Mouse (Mus musculus) midbrain, postnatal 0 days (tissue): Measurements from ENCODE around the gene Kcnj2. TPM values are rescaled to one million over a fixed set of nuclear protein-coding genes. Genes with fewer than 3 reads are reported as not detected.
A peak's percentile ranks its signal among the peaks of the same experiment; 100 is the strongest.

ENCODE experiments used
- ATAC-seq: fragments of 200-750 bp; cut with Nextera tagmentation; 2 replicates; pipeline ENCODE4 v1.8.0; 2017; ENCODE audit warnings: moderate number of reproducible peaks, mild to moderate bottlenecking, moderate TSS enrichment, moderate library complexity; ENCODE audit not compliant: low FRiP score
- DNase-seq: peaks from one replicate; pipeline ENCODE4 v3.0.0-alpha.2; 2015; ENCODE audit warnings: low spot score
- H3K27ac ChIP-seq: fragments of 300-500 bp; sonication (generic); 2 replicates; pipeline ENCODE4 v1.5.1; 2014; ENCODE audit warnings: low read depth, mild to moderate bottlenecking, low read length, mixed read lengths
- H3K27me3 ChIP-seq: fragments of 300-500 bp; sonication (generic); 2 replicates; pipeline ENCODE4 v1.6.1; 2014; ENCODE audit warnings: low read length, control low read depth, mixed read lengths; ENCODE audit not compliant: insufficient read depth
- H3K36me3 ChIP-seq: fragments of 300-500 bp; sonication (generic); 2 replicates; pipeline ENCODE4 v1.6.1; 2014; ENCODE audit warnings: low read length, control low read depth, mixed read lengths; ENCODE audit not compliant: insufficient read depth
- H3K4me1 ChIP-seq: fragments of 300-500 bp; sonication (generic); 2 replicates; pipeline ENCODE4 v1.6.1; 2014; ENCODE audit warnings: mild to moderate bottlenecking, control low read depth, antibody characterized with exemption, low read length, mixed read lengths; ENCODE audit not compliant: insufficient read depth
- H3K4me2 ChIP-seq: fragments of 300-500 bp; sonication (generic); 2 replicates; pipeline ENCODE4 v1.6.1; 2014; ENCODE audit warnings: low read depth, mild to moderate bottlenecking, low read length, mixed read lengths; ENCODE audit not compliant: poor library complexity, severe bottlenecking
- H3K4me3 ChIP-seq: fragments of 300-500 bp; sonication (generic); 2 replicates; pipeline ENCODE4 v1.5.1; 2014; ENCODE audit warnings: low read depth, mild to moderate bottlenecking, low read length, moderate library complexity
- H3K9ac ChIP-seq: fragments of 300-500 bp; sonication (generic); replicated peaks from 2 replicates; pipeline ENCODE4 v1.6.1; 2014; ENCODE audit warnings: mild to moderate bottlenecking, low read length, moderate library complexity, mixed read lengths; ENCODE audit not compliant: poor library complexity, severe bottlenecking
- H3K9me3 ChIP-seq: fragments of 300-500 bp; sonication (generic); 2 replicates; pipeline ENCODE4 v1.6.1; 2016; ENCODE audit warnings: low read length, control low read depth
- CTCF ChIP-seq: IDR thresholded peaks from 2 replicates; pipeline ENCODE4 v1.5.1; 2016; ENCODE audit warnings: antibody characterized with exemption, mild to moderate bottlenecking
- WGBS: fragments of 180-500 bp; shearing (Covaris S2); extraction: QIAGEN DNeasy Blood & Tissue Kit; methylation state at CpG from one replicate; pipeline ENCODE4 v1.1.7; 2014; 5-methylcytosine and 5-hydroxymethylcytosine counted together
- polyA plus RNA-seq: library from polyadenylated mRNA; unstranded; fragments of >200 nt; fragmentation: Nextera tagmentation; extraction: Ambion mirVana; gene quantifications from 2 replicates; pipeline ENCODE4 v1.2.1, GENCODE M21; 2015
- total RNA-seq: library from RNA; depleted of rRNA; stranded (reverse); fragments of >200 nt; gene quantifications from 2 replicates; pipeline ENCODE4 v1.2.3, GENCODE M21; 2014

Kcnj2 gene
- total and polyA plus RNA-seq, 2 experiments from 2014 or later = 0.33 to 4.4 TPM

DNA sequence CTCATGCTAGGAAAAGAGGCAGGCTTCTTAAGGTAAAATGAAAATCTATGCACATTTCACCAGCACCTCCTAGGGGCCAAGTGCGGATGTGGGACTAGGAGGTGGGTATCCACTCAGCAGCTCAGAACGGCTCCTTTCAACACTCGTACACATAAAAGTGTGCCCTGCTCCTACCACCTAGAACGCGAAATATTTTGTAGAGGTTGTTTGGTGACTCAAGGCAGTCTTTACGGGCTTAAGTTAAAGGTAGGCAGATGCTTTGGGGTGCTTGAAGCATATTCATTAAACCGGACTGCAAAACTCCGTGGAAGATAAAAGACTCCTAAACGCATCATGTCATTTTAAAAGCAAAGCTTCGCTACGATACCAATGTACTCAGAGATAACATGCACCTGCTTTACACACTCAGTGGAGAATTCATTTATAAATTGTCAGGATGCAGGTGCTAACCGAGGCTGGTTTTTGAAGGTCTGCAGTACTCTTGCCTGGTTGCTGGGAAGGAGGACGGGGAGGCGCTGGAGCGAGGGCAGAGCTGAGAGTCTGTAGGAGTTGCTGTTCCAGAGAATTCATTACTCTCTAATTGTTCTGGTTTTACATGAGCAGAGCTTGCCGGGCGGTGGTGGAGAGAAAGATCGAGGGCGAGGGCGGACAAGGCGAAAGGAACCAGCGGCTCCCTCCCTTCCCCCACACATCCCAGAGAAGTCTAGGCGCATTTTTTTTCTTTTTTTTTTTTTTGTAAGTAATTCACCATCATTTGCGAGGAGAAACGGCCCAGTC is 1.0 kb upstream of the Kcnj2 start:
- Histone ChIP-seq H3K27ac (no peak overlapping the region; the same call in 1 of the 2 replicates), H3K9me3 (no peaks in the 10 kb centered on the region)
- ATAC-seq = peak; percentile 63; the same call in 1 of the 2 replicates

DNA sequence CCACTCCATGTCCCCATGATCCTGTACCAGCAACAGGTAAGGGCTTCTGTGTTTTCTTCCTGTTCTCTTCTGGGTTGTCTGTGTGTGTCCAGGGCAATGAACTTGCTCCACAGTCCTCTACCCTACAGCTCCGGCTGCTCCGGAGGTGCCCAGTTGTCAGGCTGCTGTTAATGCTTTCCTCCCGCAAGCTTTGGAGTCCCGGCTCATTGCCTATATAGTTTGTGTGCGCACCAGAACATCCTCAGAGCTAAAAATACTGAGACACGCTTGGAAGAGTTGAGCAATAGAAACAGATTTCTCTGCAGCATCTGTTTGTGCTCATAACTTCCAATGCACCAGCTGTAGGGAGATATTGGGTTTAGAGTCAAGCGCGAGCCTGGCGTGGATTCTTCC is 331 bp downstream of the Kcnj2 start:
- H3K36me3 ChIP-seq = no peaks in the 10 kb centered on the region
- DNase-seq (peak; percentile 17), ATAC-seq (peak; percentile 45; the same call in 1 of the 2 replicates)
- no peak overlapping the region for H3K27ac ChIP-seq
- no peaks in the 10 kb centered on the region for H3K9me3 ChIP-seq
- 1% methylated on average over 9 of the region's 9 CpGs for WGBS
- peak overlapping the region; percentile 65 for H3K4me3 ChIP-seq
- peak overlapping the region; percentile 98 for H3K4me2 ChIP-seq
- H3K9ac ChIP-seq = peak overlapping the region; percentile 64
- H3K27me3 ChIP-seq = no peaks in the 10 kb centered on the region
- no peak for TF ChIP-seq CTCF
- H3K4me1 ChIP-seq = no peaks in the 10 kb centered on the region

More for the DNA sequence above, 1.0 kb upstream of the Kcnj2 start:
- under 1% methylated on average over 25 of the region's 25 CpGs for WGBS
- peak overlapping the region; percentile 98 for H3K4me2 ChIP-seq
- peak; percentile 89 for TF ChIP-seq CTCF
- H3K4me1 ChIP-seq = no peaks in the 10 kb centered on the region
- H3K27me3 ChIP-seq = no peaks in the 10 kb centered on the region
- peak overlapping the region; percentile 65 for H3K4me3 ChIP-seq
- H3K9ac ChIP-seq = peak overlapping the region; percentile 64
- H3K36me3 ChIP-seq = no peaks in the 10 kb centered on the region
- peak; percentile 84 for DNase-seq

DNA sequence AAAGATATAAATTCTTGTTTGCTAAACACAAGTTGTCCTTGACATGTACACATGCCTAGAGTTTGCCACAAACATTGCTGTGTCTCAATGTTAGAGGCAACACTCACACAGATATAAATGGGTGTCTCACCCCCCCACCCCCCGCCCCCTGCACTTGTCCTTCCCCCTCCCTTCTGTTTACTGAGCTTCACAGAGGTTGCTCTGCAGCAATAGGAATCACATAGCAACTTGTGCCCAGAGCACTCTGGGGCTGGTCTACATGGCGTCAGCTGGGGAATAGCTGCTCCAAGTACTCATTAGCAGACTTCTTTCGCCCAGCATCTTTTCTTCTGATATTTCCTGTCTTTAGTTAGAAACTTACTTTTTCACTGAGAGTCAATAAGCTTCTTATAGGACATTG is 1.8 kb downstream of the Kcnj2 start:
- no peak for ATAC-seq
- Histone ChIP-seq H3K4me3 (peak overlapping the region; percentile 65), H3K27ac (no peak overlapping the region), H3K27me3 (no peaks in the 10 kb centered on the region), H3K4me1 (no peaks in the 10 kb centered on the region), H3K4me2 (peak overlapping the region; percentile 98), H3K9me3 (no peaks in the 10 kb centered on the region), H3K9ac (no peak overlapping the region), H3K36me3 (no peaks in the 10 kb centered on the region)
- WGBS = 78% methylated on average over 3 of the region's 3 CpGs
- no peak for TF ChIP-seq CTCF
- DNase-seq = no peak

DNA sequence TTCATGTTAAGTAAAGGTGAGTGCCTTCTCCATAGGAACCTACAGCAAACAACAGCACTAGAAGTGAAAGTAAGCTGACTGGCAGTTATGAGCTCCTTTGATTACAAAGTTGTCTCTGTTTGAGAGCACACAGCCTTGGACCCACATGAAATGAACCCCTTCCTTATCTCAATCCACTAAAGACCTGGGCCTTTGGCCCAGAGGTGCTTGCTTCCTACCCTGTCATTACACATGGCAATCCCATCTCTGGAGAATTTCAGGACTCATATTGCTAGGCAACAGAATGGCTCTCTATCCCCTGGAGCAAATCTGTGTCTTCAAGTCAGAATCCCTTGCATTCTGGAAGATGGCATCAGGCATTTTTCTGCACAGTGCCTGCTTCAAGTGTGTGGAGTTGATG is 4.5 kb downstream of the Kcnj2 start:
- H3K27me3 ChIP-seq = no peaks in the 10 kb centered on the region
- H3K27ac ChIP-seq = no peak overlapping the region
- no peak for TF ChIP-seq CTCF
- no peak overlapping the region for H3K9ac ChIP-seq
- no peaks in the 10 kb centered on the region for H3K4me1 ChIP-seq
- H3K9me3 ChIP-seq = no peaks in the 10 kb centered on the region
- H3K36me3 ChIP-seq = no peaks in the 10 kb centered on the region
- ATAC-seq = no peak
- H3K4me3 ChIP-seq = no peak overlapping the region
- H3K4me2 ChIP-seq = no peak overlapping the region
- DNase-seq = no peak

DNA sequence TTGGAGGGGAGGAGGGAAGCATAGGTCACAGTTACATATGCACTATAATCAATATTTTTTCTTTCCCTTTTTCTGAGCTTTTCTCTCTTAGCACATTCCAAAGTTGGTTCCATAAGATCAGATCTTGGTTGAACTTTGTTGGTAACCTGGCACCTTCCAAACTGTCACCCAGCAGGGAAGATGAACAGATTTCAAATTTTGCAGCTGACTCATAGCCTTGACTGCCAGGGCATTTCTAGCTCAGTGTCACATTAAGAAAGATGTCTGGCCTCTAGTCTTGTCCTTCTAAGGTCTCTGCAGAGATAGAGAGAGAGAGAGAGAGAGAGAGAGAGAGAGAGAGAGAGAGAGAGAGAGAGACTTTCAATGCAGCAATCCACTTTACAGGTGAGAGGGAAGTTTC is 8.2 kb downstream of the Kcnj2 start:
- ATAC-seq = no peak
- H3K27ac ChIP-seq = no peak overlapping the region
- no peaks in the 10 kb centered on the region for H3K4me1 ChIP-seq
- H3K4me3 ChIP-seq = no peak overlapping the region
- H3K27me3 ChIP-seq = no peaks in the 10 kb centered on the region
- DNase-seq = no peak
- H3K9me3 ChIP-seq = no peaks in the 10 kb centered on the region
- H3K4me2 ChIP-seq = no peak overlapping the region
- TF ChIP-seq CTCF = no peak
- no peaks in the 10 kb centered on the region for H3K36me3 ChIP-seq
- H3K9ac ChIP-seq = no peak overlapping the region

DNA sequence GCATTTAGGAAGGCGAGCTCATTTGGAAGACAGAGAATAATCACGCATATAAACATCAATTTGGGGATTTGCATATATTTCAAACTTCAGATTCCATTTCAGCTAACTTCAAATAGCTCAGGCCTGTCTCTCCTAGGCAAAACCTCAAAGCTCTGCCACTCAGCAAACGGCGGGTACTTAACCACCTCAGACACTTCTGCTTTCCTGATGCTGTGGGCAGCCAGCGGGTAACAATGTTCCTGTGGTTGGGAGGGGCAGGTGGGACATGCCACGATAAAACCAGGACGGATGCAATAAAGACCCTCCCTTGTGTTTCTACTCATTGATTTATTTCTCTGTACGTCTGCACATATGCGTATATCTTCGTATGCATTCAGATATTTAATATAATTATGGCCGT is 12.1 kb downstream of the Kcnj2 start:
- no peaks in the 10 kb centered on the region for H3K4me1 ChIP-seq
- no peaks in the 10 kb centered on the region for H3K27me3 ChIP-seq
- no peak for TF ChIP-seq CTCF
- no peaks in the 10 kb centered on the region for H3K9me3 ChIP-seq
- no peaks in the 10 kb centered on the region for H3K36me3 ChIP-seq
- no peak overlapping the region for H3K27ac ChIP-seq
- H3K4me2 ChIP-seq = no peak overlapping the region
- no peak for ATAC-seq
- no peak for DNase-seq
- H3K4me3 ChIP-seq = no peak overlapping the region
- H3K9ac ChIP-seq = no peak overlapping the region
- 71% methylated on average over 11 of the region's 11 CpGs for WGBS
